11 mouse cellular contexts compared by ENCODE assay signal in the genomic region with DNA sequence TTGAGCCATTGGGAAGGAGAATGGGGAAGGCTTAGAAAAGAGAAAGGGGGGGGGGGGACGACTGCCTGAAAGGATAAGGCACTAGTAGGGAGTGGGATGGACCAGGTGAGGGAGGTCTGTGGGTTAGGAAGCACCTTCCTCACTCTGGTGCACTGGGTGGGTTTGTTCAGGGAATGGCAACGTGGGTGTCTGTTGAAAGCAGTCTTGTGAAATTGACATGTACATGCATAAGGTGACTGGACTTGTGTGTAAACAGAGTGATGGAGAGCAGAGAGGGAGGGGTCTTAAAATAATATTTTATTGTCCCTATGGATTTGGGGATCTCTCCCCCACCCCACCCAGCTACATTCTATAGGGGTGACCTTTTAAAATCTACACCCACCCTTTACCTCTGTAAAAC.
A peak's percentile ranks its signal among the peaks of the same experiment; 100 is the strongest.
DNase-seq lines count a peak whose midpoint lies in the region; ATAC-seq lines count a peak whose summit lies in the region.
"Had no signal": no experiment of that assay in that cellular context is flagged by ENCODE, and none has a peak within 500 bp of the region (broad histone marks: within the 10 kb centered on the region; RNA-seq: fewer than 3 reads in every experiment).

No protein-coding gene starts in this region.

- H3K4me2 ChIP-seq in forebrain, embryonic 14.5 days (ENCODE audit: low read length), result peak overlapping the region; percentile 96
- H3K4me2 ChIP-seq in midbrain, embryonic 11.5 days, result peak overlapping the region; percentile 81

- peaks cover 22% of the 10 kb centered on the region for H3K4me1 ChIP-seq in forebrain, embryonic 14.5 days (ENCODE audit: control insufficient read depth, insufficient read depth, low read length)
- H3K4me1 ChIP-seq in midbrain, embryonic 11.5 days (ENCODE audit: control insufficient read depth, insufficient read depth, low read length), result peaks cover 24% of the 10 kb centered on the region

- no peaks in the 10 kb centered on the region for H3K27me3 ChIP-seq in forebrain, embryonic 14.5 days (replicated peaks; ENCODE audit: control insufficient read depth, insufficient read depth, low read length)
- H3K27me3 ChIP-seq in midbrain, embryonic 11.5 days (ENCODE audit: control insufficient read depth, insufficient read depth, low read length), result peaks cover 47% of the 10 kb centered on the region

- ATAC-seq in forebrain, embryonic 14.5 days, result peak; percentile 4; the same call in 1 of the 2 replicates
- ATAC-seq in midbrain, embryonic 11.5 days (ENCODE audit: low FRiP score), result peak; percentile 2; the same call in 1 of the 2 replicates

- peak overlapping the region; percentile 79 for H3K4me3 ChIP-seq in forebrain, embryonic 14.5 days (ENCODE audit: low read depth, low read length)
- peak overlapping the region; percentile 64 for H3K4me3 ChIP-seq in midbrain, embryonic 11.5 days (ENCODE audit: low read depth, low read length)

- peaks cover 40% of the 10 kb centered on the region for H3K36me3 ChIP-seq in forebrain, embryonic 14.5 days (ENCODE audit: control insufficient read depth, insufficient read depth, low read length)
- H3K36me3 ChIP-seq in midbrain, embryonic 11.5 days (ENCODE audit: control insufficient read depth, insufficient read depth, low read length), result no peaks in the 10 kb centered on the region

- H3K27ac ChIP-seq in forebrain, embryonic 14.5 days (ENCODE audit: low read depth, low read length), result peak overlapping the region; percentile 100
- H3K27ac ChIP-seq in midbrain, embryonic 11.5 days (ENCODE audit: low read depth, low read length), result peak overlapping the region; percentile 98
- H3K27ac ChIP-seq: gastrocnemius, adult 2 months had no signal

- DNase-seq in cerebellum, adult 9-11 months, result peak; percentile 82
- no peak for DNase-seq in cerebellum, postnatal 14 days
- DNase-seq in ES-CJ7 (ENCODE audit: low read depth, low spot score), result peak; percentile 64
- no peak for DNase-seq in forebrain, embryonic 14.5 days (ENCODE audit: low spot score)
- peak; percentile 92 for DNase-seq in midbrain, embryonic 11.5 days (ENCODE audit: low spot score, missing footprints)
- no peak for DNase-seq in adrenal gland, postnatal 14 days
- DNase-seq in urinary bladder, postnatal 25 days (ENCODE audit: low spot score), result no peak
- DNase-seq in c-Kit-positive CD71-positive TER-119-positive erythroid progenitor cells, embryonic 14.5 days (ENCODE audit: low spot score), result no peak
- DNase-seq: B cell, adult 2 months; gastrocnemius, adult 2 months; lung, postnatal 4 days had no signal

- H3K9me3 ChIP-seq in forebrain, embryonic 14.5 days (replicated peaks; ENCODE audit: control insufficient read depth, low read length), result no peaks in the 10 kb centered on the region
- no peaks in the 10 kb centered on the region for H3K9me3 ChIP-seq in midbrain, embryonic 11.5 days (ENCODE audit: control insufficient read depth, low read length)

- H3K9ac ChIP-seq in forebrain, embryonic 14.5 days (ENCODE audit: low read length), result peak overlapping the region; percentile 99
- H3K9ac ChIP-seq in midbrain, embryonic 11.5 days (ENCODE audit: low read length), result peak overlapping the region; percentile 90

- WGBS in forebrain, embryonic 14.5 days, result 0% methylated on average over 1 of the region's 2 CpGs
- WGBS in midbrain, embryonic 11.5 days, result 0% methylated on average over 2 of the region's 2 CpGs

Comparison
In these comparisons a context has a peak if more than half of its experiments do, and no peak if none do; other contexts are left out.
1. DNase-seq: peak in cerebellum, adult 9-11 months (single experiment), ES-CJ7 (single experiment) and midbrain, embryonic 11.5 days (single experiment); none in cerebellum, postnatal 14 days (0 of 2), forebrain, embryonic 14.5 days (single experiment), adrenal gland, postnatal 14 days (single experiment), urinary bladder, postnatal 25 days (single experiment) and c-Kit-positive CD71-positive TER-119-positive erythroid progenitor cells, embryonic 14.5 days (single experiment).